Mouse (Mus musculus): ENCODE results near the gene Tmem43.

DNA sequence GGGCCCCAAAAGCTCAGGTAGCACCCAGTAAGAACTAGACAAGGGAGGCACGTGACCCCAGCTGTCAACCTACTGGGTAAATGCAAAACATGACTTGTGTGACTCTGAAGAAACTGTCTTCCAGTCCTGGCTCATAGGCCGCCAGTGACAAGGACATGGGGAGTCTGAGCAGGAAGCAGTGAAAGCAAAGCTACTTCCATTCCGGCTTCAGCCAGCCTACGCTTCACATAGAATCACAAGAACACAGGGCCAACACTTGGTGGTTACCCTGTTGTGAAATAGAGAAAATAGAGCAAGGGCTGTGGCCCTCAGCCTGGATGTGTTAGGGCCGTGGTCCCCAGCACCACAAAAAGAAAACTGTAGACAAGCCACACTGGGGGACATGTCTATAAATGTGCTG is 49.3 kb downstream of the Tmem43 start:
- TF ChIP-seq CTCF (IDR thresholded peaks at IDR 0.05; ENCODE audit: low read depth) (no peak), EP300 (IDR thresholded peaks at IDR 0.05; ENCODE audit: low read depth) (no peak)
